Mouse (Mus musculus) heart, postnatal 25 days (tissue): Measurements from ENCODE around the gene Kcnj9. TPM values are rescaled to one million over a fixed set of nuclear protein-coding genes. Genes with fewer than 3 reads are reported as not detected.

ENCODE experiments used
- DNase-seq: peaks from one replicate; pipeline ENCODE4 v3.0.0; 2022; ENCODE audit warnings: low spot score
- intact Hi-C: fragments of 180-260 bp; cut with DNase I; formaldehyde crosslinking; loops from one replicate; pipeline ENCODE4 v1.15.1; 2025
- total RNA-seq, 2 experiments: library from RNA; stranded (reverse); gene quantifications; 2 replicates each; pipeline ENCODE4 v1.2.3; 2021

Kcnj9 gene
- total RNA-seq, 2 experiments from 2014 or later: 0.06 TPM; not detected in 1

- intact Hi-C loops: no loop called here
- DNase-seq: no peak
These were observed 57.9 kb downstream of the Kcnj9 start for GRCm38 (mm10) chr1:172271208-172271607.

Other genes starting within 250 kb of the Kcnj9 start
- 100 to 1,000 TPM; 104 to 113 TPM for gene Copa, start 246.8 kb downstream of the Kcnj9 start, total RNA-seq
- gene Ncstn, start 246.5 kb downstream of the Kcnj9 start, total RNA-seq: 10 to 100 TPM; 42.8 to 44.4 TPM
- gene Pex19, start 202.6 kb downstream of the Kcnj9 start, total RNA-seq: 100 to 1,000 TPM; 120 to 122 TPM
- 100 to 1,000 TPM; 109 to 114 TPM for gene Dcaf8, start 181.2 kb downstream of the Kcnj9 start, total RNA-seq
- 10 to 100 TPM; 65.8 to 70.5 TPM for gene Pea15a, start 122.5 kb downstream of the Kcnj9 start, total RNA-seq
- 10 to 100 TPM; 12.6 to 18.0 TPM for gene Casq1, start 109.5 kb downstream of the Kcnj9 start, total RNA-seq
- not detected for gene Atp1a4, start 70.9 kb downstream of the Kcnj9 start, total RNA-seq
- 10 to 100 TPM in 1 of 2 experiments, 1 to 10 TPM in 1; 9.3 to 15.2 TPM for gene Igsf8, start 67.7 kb downstream of the Kcnj9 start, total RNA-seq
- gene Atp1a2, start 31.3 kb downstream of the Kcnj9 start, total RNA-seq: 100 to 1,000 TPM; 600 to 610 TPM
- gene Kcnj10, start 11.9 kb upstream of the Kcnj9 start, total RNA-seq: under 1 TPM; 0.10 to 0.14 TPM
- gene Pigm, start 47.2 kb upstream of the Kcnj9 start, total RNA-seq: 1 to 10 TPM; 4.4 to 4.5 TPM
- 1 to 10 TPM; 1.3 TPM for gene Slamf9, start 146.0 kb upstream of the Kcnj9 start, total RNA-seq
- under 1 TPM; 0.25 to 0.55 TPM for gene Igsf9, start 152.5 kb upstream of the Kcnj9 start, total RNA-seq
- 10 to 100 TPM; 75.4 to 87.9 TPM for gene Tagln2, start 170.7 kb upstream of the Kcnj9 start, total RNA-seq
- under 1 TPM; 0.34 to 0.39 TPM for gene Cfap45, start 191.5 kb upstream of the Kcnj9 start, total RNA-seq
- not detected for gene Vsig8, start 226.6 kb upstream of the Kcnj9 start, total RNA-seq